Mouse (Mus musculus) T-cell, adult 2 months (primary cell): ENCODE results near the gene Tjp1.

Source experiments
- DNase-seq: peaks from one replicate; pipeline ENCODE4 v3.0.0; 2022; ENCODE audit warnings: low spot score

Gene Tjp1

GRCm38 (mm10) chr7:65388243-65389013 is 139.2 kb downstream of the Tjp1 start:
- no peak for DNase-seq

GRCm38 (mm10) chr7:65387560-65388175 is 139.9 kb downstream of the Tjp1 start:
- no peak for DNase-seq

- no peak for DNase-seq
Observed at GRCm38 (mm10) chr7:65384775-65385174, 142.8 kb downstream of the Tjp1 start.

GRCm38 (mm10) chr7:65382515-65383283 is 144.9 kb downstream of the Tjp1 start:
- DNase-seq = no peak

- no peak for DNase-seq
Observed at GRCm38 (mm10) chr7:65381896-65382295, 145.7 kb downstream of the Tjp1 start.

GRCm38 (mm10) chr7:65380716-65381115 is 146.9 kb downstream of the Tjp1 start:
- no peak for DNase-seq

GRCm38 (mm10) chr7:65378818-65379565 is 148.6 kb downstream of the Tjp1 start:
- DNase-seq = no peak

GRCm38 (mm10) chr7:65377521-65377920 is 150.1 kb downstream of the Tjp1 start:
- no peak for DNase-seq

- DNase-seq = no peak
Observed at GRCm38 (mm10) chr7:65375621-65376020, 152.0 kb downstream of the Tjp1 start.

GRCm38 (mm10) chr7:65375176-65375575 is 152.4 kb downstream of the Tjp1 start:
- no peak for DNase-seq

- DNase-seq = peak; percentile 56
Observed at GRCm38 (mm10) chr7:65373336-65373735, 154.2 kb downstream of the Tjp1 start.

- DNase-seq = no peak
Observed at GRCm38 (mm10) chr7:65371765-65372164, 155.8 kb downstream of the Tjp1 start.

- peak; percentile 2 for DNase-seq
Observed at GRCm38 (mm10) chr7:65370787-65371616, 156.6 kb downstream of the Tjp1 start.

- DNase-seq = no peak
Observed at GRCm38 (mm10) chr7:65370381-65370786, 157.2 kb downstream of the Tjp1 start.

- no peak for DNase-seq
Observed at GRCm38 (mm10) chr7:65369101-65369500, 158.5 kb downstream of the Tjp1 start.

- no peak for DNase-seq
Observed at GRCm38 (mm10) chr7:65367386-65368245, 160.0 kb downstream of the Tjp1 start.

- DNase-seq = no peak
Observed at GRCm38 (mm10) chr7:65366153-65366552, 161.4 kb downstream of the Tjp1 start.

GRCm38 (mm10) chr7:65365560-65365959 is 162.0 kb downstream of the Tjp1 start:
- DNase-seq = no peak

GRCm38 (mm10) chr7:65360278-65360677 is 167.3 kb downstream of the Tjp1 start:
- DNase-seq = no peak

GRCm38 (mm10) chr7:65359774-65360173 is 167.8 kb downstream of the Tjp1 start:
- DNase-seq = no peak
